Mouse (Mus musculus): ENCODE results near the gene Dpy19l1.

Gene Dpy19l1

GRCm38 (mm10) chr9:24472514-24472913 is 30.4 kb downstream of the Dpy19l1 start:
- no peak for DNase-seq (ENCODE audit: low read depth, low spot score)

GRCm38 (mm10) chr9:24470166-24470565 is 32.8 kb downstream of the Dpy19l1 start:
- DNase-seq (ENCODE audit: low read depth, low spot score), result no peak

- DNase-seq (ENCODE audit: low read depth, low spot score), result no peak
These were observed 35.8 kb downstream of the Dpy19l1 start for GRCm38 (mm10) chr9:24467186-24467585.

GRCm38 (mm10) chr9:24466649-24467048 is 36.3 kb downstream of the Dpy19l1 start:
- no peak for DNase-seq (ENCODE audit: low read depth, low spot score)

- DNase-seq (ENCODE audit: low read depth, low spot score), result no peak
These were observed 41.5 kb downstream of the Dpy19l1 start for GRCm38 (mm10) chr9:24461379-24461961.

- DNase-seq (ENCODE audit: low read depth, low spot score), result no peak
These were observed 49.1 kb downstream of the Dpy19l1 start for GRCm38 (mm10) chr9:24453833-24454232.

GRCm38 (mm10) chr9:24450976-24451375 is 52.0 kb downstream of the Dpy19l1 start:
- no peak for DNase-seq (ENCODE audit: low read depth, low spot score)

- DNase-seq (ENCODE audit: low read depth, low spot score), result no peak
These were observed 52.4 kb downstream of the Dpy19l1 start for GRCm38 (mm10) chr9:24450524-24450923.

- no peak for DNase-seq (ENCODE audit: low read depth, low spot score)
These were observed 68.0 kb downstream of the Dpy19l1 start for GRCm38 (mm10) chr9:24434901-24435300.

GRCm38 (mm10) chr9:24429721-24430120 is 73.2 kb downstream of the Dpy19l1 start:
- DNase-seq (ENCODE audit: low read depth, low spot score), result no peak

- no peak for DNase-seq (ENCODE audit: low read depth, low spot score)
These were observed 77.3 kb downstream of the Dpy19l1 start for GRCm38 (mm10) chr9:24425679-24426078.

- DNase-seq (ENCODE audit: low read depth, low spot score), result no peak
These were observed 79.7 kb downstream of the Dpy19l1 start for GRCm38 (mm10) chr9:24423241-24423640.

- no peak for DNase-seq (ENCODE audit: low read depth, low spot score)
These were observed 81.1 kb downstream of the Dpy19l1 start for GRCm38 (mm10) chr9:24421888-24422287.

- no peak for DNase-seq (ENCODE audit: low read depth, low spot score)
These were observed 81.7 kb downstream of the Dpy19l1 start for GRCm38 (mm10) chr9:24421221-24421620.

- no peak for DNase-seq (ENCODE audit: low read depth, low spot score)
These were observed 82.8 kb downstream of the Dpy19l1 start for GRCm38 (mm10) chr9:24420144-24420543.

- DNase-seq (ENCODE audit: low read depth, low spot score), result no peak
These were observed 84.7 kb downstream of the Dpy19l1 start for GRCm38 (mm10) chr9:24418281-24418680.

GRCm38 (mm10) chr9:24411483-24411882 is 91.5 kb downstream of the Dpy19l1 start:
- DNase-seq (ENCODE audit: low read depth, low spot score), result no peak

GRCm38 (mm10) chr9:24410439-24410838 is 92.5 kb downstream of the Dpy19l1 start:
- DNase-seq (ENCODE audit: low read depth, low spot score), result no peak

- no peak for DNase-seq (ENCODE audit: low read depth, low spot score)
These were observed 94.9 kb downstream of the Dpy19l1 start for GRCm38 (mm10) chr9:24407992-24408391.

GRCm38 (mm10) chr9:24394146-24394545 is 108.8 kb downstream of the Dpy19l1 start:
- DNase-seq (ENCODE audit: low read depth, low spot score), result no peak

GRCm38 (mm10) chr9:24390807-24391370 is 112.1 kb downstream of the Dpy19l1 start:
- no peak for DNase-seq (ENCODE audit: low read depth, low spot score)

- no peak for DNase-seq (ENCODE audit: low read depth, low spot score)
These were observed 115.7 kb downstream of the Dpy19l1 start for GRCm38 (mm10) chr9:24387230-24387629.

- DNase-seq (ENCODE audit: low read depth, low spot score), result no peak
These were observed 123.6 kb downstream of the Dpy19l1 start for GRCm38 (mm10) chr9:24379321-24379720.

GRCm38 (mm10) chr9:24378848-24379247 is 124.1 kb downstream of the Dpy19l1 start:
- DNase-seq (ENCODE audit: low read depth, low spot score), result no peak

Data from CD4-positive, CD25-positive, alpha-beta regulatory T cell, adult 2 months (primary cell).